Mouse (Mus musculus) C2C12 (cell line): Measurements from ENCODE around the gene Utrn.

Source experiments
- CTCF ChIP-seq: IDR thresholded peaks from one replicate; pipeline ENCODE4 v1.5.1; 2011; ENCODE audit not compliant: control insufficient read depth, insufficient read depth, insufficient read length
- MAX ChIP-seq: IDR thresholded peaks from one replicate; pipeline ENCODE4 v1.6.1; 2011; ENCODE audit warnings: mild to moderate bottlenecking, control low read depth
- MYOD1 ChIP-seq: IDR thresholded peaks from one replicate; pipeline ENCODE4 v1.6.1; 2011; ENCODE audit warnings: low read depth; ENCODE audit not compliant: control insufficient read depth, insufficient read length

DNA sequence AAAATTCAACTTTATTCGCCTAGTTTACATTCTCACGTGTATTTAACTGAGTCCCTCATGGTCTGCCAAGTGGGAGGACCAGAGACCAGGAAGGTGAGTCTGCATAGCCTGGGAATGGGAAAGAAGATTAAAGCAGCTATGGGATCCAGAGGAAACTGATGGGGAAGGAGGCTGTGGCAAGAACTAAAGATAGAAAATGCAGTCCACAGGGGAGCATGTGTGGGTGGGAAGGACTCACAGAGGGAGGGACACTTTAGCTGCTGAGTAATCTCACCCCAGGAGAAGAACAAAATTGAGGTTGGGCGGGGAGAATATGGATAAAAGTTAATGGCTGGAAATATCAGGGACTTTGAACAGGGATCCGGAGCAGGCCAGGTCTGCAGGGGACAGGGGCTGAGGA, 229.5 kb downstream of the Utrn start:
- TF ChIP-seq CTCF (no peak), MAX (no peak), MYOD1 (no peak)
